ENCODE assay signal across 8 mouse cellular contexts in genomic region chr8:106936478-106937051, GRCm38 (mm10). TPM values are rescaled to one million over a fixed set of nuclear protein-coding genes. Genes with fewer than 3 reads are reported as not detected.
A peak's percentile ranks its signal among the peaks of the same experiment; 100 is the strongest.
DNase-seq lines count a peak whose midpoint lies in the region; ATAC-seq and TF ChIP-seq lines count a peak whose summit lies in the region.

No protein-coding gene starts in this region.

- H3K4me1 ChIP-seq in forebrain, embryonic 14.5 days (ENCODE audit: control insufficient read depth, insufficient read depth, low read length) = peaks cover 15% of the 10 kb centered on the region
- 0 out of 2 replicates have a peak, but pooled peaks cover 9% of the 10 kb centered on the region for H3K4me1 ChIP-seq in hindbrain, postnatal 0 days (ENCODE audit: insufficient read depth, low read length)
- H3K4me1 ChIP-seq in limb, embryonic 10.5 days = peaks cover 54% of the 10 kb centered on the region
- peaks cover 31% of the 10 kb centered on the region for H3K4me1 ChIP-seq in midbrain, embryonic 10.5 days
- H3K4me1 ChIP-seq in stomach, embryonic 14.5 days (ENCODE audit: control insufficient read depth, insufficient read depth, low read length) = peaks cover 14% of the 10 kb centered on the region; the same call in 1 of the 2 replicates

- peak overlapping the region; percentile 80 for H3K9ac ChIP-seq in forebrain, embryonic 14.5 days (ENCODE audit: low read length)
- H3K9ac ChIP-seq in hindbrain, postnatal 0 days (replicated peaks; ENCODE audit: low read length) = peak overlapping the region; percentile 86
- H3K9ac ChIP-seq in stomach, embryonic 14.5 days (replicated peaks; ENCODE audit: low read depth, low read length) = peak overlapping the region; percentile 93

- peak overlapping the region; percentile 73 for H3K4me3 ChIP-seq in forebrain, embryonic 14.5 days (ENCODE audit: low read depth, low read length)
- H3K4me3 ChIP-seq in hindbrain, postnatal 0 days (ENCODE audit: low read length) = peak overlapping the region; percentile 92
- peak overlapping the region; percentile 91 for H3K4me3 ChIP-seq in limb, embryonic 10.5 days
- H3K4me3 ChIP-seq in midbrain, embryonic 10.5 days = peak overlapping the region; percentile 88
- peak overlapping the region; percentile 94 for H3K4me3 ChIP-seq in stomach, embryonic 14.5 days (ENCODE audit: low read depth, low read length)

- under 1% methylated on average over 26 of the region's 26 CpGs for WGBS in forebrain, embryonic 14.5 days
- WGBS in hindbrain, postnatal 0 days = 1% methylated on average over 26 of the region's 26 CpGs
- WGBS in limb, embryonic 10.5 days = 2% methylated on average over 26 of the region's 26 CpGs
- WGBS in midbrain, embryonic 10.5 days = 2% methylated on average over 26 of the region's 26 CpGs
- WGBS in stomach, embryonic 14.5 days = under 1% methylated on average over 26 of the region's 26 CpGs

- ATAC-seq in cerebellum, adult (ENCODE audit: insufficient number of reproducible peaks, low FRiP score, low TSS enrichment) = peak; percentile 15; the same call in 1 of the 2 replicates
- peak; percentile 55 for ATAC-seq in forebrain, embryonic 14.5 days
- 0 out of 2 replicates have a peak, but pooled peaks have one; percentile 10 for ATAC-seq in hindbrain, postnatal 0 days
- peak; percentile 28; the same call in 1 of the 2 replicates for ATAC-seq in stomach, embryonic 14.5 days (ENCODE audit: insufficient number of reproducible peaks, insufficient read depth, low FRiP score, low read depth)

- H3K27ac ChIP-seq in forebrain, embryonic 14.5 days (ENCODE audit: low read depth, low read length) = peak overlapping the region; percentile 85; the same call in 1 of the 2 replicates
- peak overlapping the region; percentile 84 for H3K27ac ChIP-seq in hindbrain, postnatal 0 days
- H3K27ac ChIP-seq in limb, embryonic 10.5 days = peak overlapping the region; percentile 96
- H3K27ac ChIP-seq in midbrain, embryonic 10.5 days (replicated peaks) = peak overlapping the region; percentile 94
- H3K27ac ChIP-seq in stomach, embryonic 14.5 days (ENCODE audit: low read length) = peak overlapping the region; percentile 92

- H3K36me3 ChIP-seq in forebrain, embryonic 14.5 days (ENCODE audit: control insufficient read depth, insufficient read depth, low read length) = no peaks in the 10 kb centered on the region
- no peaks in the 10 kb centered on the region for H3K36me3 ChIP-seq in hindbrain, postnatal 0 days (ENCODE audit: insufficient read depth, low read length)
- H3K36me3 ChIP-seq in limb, embryonic 10.5 days = peaks cover 9% of the 10 kb centered on the region; the same call in 1 of the 2 replicates
- no peaks in the 10 kb centered on the region for H3K36me3 ChIP-seq in midbrain, embryonic 10.5 days
- no peaks in the 10 kb centered on the region for H3K36me3 ChIP-seq in stomach, embryonic 14.5 days (ENCODE audit: control insufficient read depth, insufficient read depth, low read length)

- peak; percentile 39 for DNase-seq in right cerebral cortex, adult 18-20 months
- DNase-seq in right cerebral cortex, postnatal 36 days (ENCODE audit: low spot score in 2 of 2) = no peak
- DNase-seq in forebrain, embryonic 14.5 days (ENCODE audit: low spot score) = peak; percentile 92
- DNase-seq in hindbrain, postnatal 0 days (ENCODE audit: low spot score) = peak; percentile 71
- no peak for DNase-seq in limb, embryonic 10.5 days (ENCODE audit: low spot score)
- DNase-seq in midbrain, embryonic 10.5 days (ENCODE audit: low spot score) = peak; percentile 58

- peaks cover 27% of the 10 kb centered on the region for H3K27me3 ChIP-seq in forebrain, embryonic 14.5 days (replicated peaks; ENCODE audit: control insufficient read depth, insufficient read depth, low read length)
- no peaks in the 10 kb centered on the region for H3K27me3 ChIP-seq in hindbrain, postnatal 0 days (ENCODE audit: insufficient read depth, low read length)
- no peaks in the 10 kb centered on the region for H3K27me3 ChIP-seq in limb, embryonic 10.5 days (ENCODE audit: low read depth, poor library complexity, severe bottlenecking)
- H3K27me3 ChIP-seq in midbrain, embryonic 10.5 days (ENCODE audit: low read depth, poor library complexity, severe bottlenecking) = peaks cover 29% of the 10 kb centered on the region
- H3K27me3 ChIP-seq in stomach, embryonic 14.5 days (ENCODE audit: control insufficient read depth, insufficient read depth, low read length) = no peaks in the 10 kb centered on the region

- H3K9me3 ChIP-seq in forebrain, embryonic 14.5 days (replicated peaks; ENCODE audit: control insufficient read depth, low read length) = no peaks in the 10 kb centered on the region
- H3K9me3 ChIP-seq in hindbrain, postnatal 0 days (ENCODE audit: low read length) = no peaks in the 10 kb centered on the region
- no peaks in the 10 kb centered on the region for H3K9me3 ChIP-seq in limb, embryonic 10.5 days (replicated peaks)
- H3K9me3 ChIP-seq in midbrain, embryonic 10.5 days (replicated peaks) = no peaks in the 10 kb centered on the region
- H3K9me3 ChIP-seq in stomach, embryonic 14.5 days (ENCODE audit: control insufficient read depth, low read depth, low read length) = no peaks in the 10 kb centered on the region

- H3K4me2 ChIP-seq in forebrain, embryonic 14.5 days (ENCODE audit: low read length) = peak overlapping the region; percentile 95
- peak overlapping the region; percentile 72 for H3K4me2 ChIP-seq in hindbrain, postnatal 0 days (ENCODE audit: low read depth, low read length)
- H3K4me2 ChIP-seq in stomach, embryonic 14.5 days (replicated peaks; ENCODE audit: low read depth, low read length) = peak overlapping the region; percentile 94

- no peak for TF ChIP-seq CTCF in hindbrain, postnatal 0 days (IDR thresholded peaks at IDR 0.05; ENCODE audit: low read depth)

RNA-seq across cellular contexts. Expression of gene Sntb2, which starts 1.0 kb away (rescaled TPM):
- 2.3 and 2.9 TPM in 2 replicates for polyA plus RNA-seq in forebrain, embryonic 14.5 days (2014; fragmentation: Nextera tagmentation; extraction: Ambion mirVana)
- total RNA-seq in hindbrain, postnatal 0 days (2014; rRNA removed) = 7.3 and 8.7 TPM in 2 replicates
- 4.6 and 6.0 TPM in 2 replicates for polyA plus RNA-seq in hindbrain, postnatal 0 days (2015; fragmentation: Nextera tagmentation; extraction: Ambion mirVana)
- 15.8 and 15.9 TPM in 2 replicates for polyA plus RNA-seq in limb, embryonic 10.5 days (2016; fragmentation: Nextera tagmentation; extraction: Ambion mirVana)
- polyA plus RNA-seq in midbrain, embryonic 10.5 days (2016; fragmentation: Nextera tagmentation; extraction: Ambion mirVana) = 8.2 and 9.2 TPM in 2 replicates
- 21.6 and 26.9 TPM in 2 replicates for polyA plus RNA-seq in stomach, embryonic 14.5 days (2014; fragmentation: Nextera tagmentation; extraction: Ambion mirVana)

RNA-seq across cellular contexts. Expression of gene Utp4, which starts 43.1 kb away (rescaled TPM):
- polyA plus RNA-seq in forebrain, embryonic 14.5 days (2014; fragmentation: Nextera tagmentation; extraction: Ambion mirVana) = 52.7 and 55.2 TPM in 2 replicates
- total RNA-seq in hindbrain, postnatal 0 days (2014; rRNA removed) = 21.1 and 25.5 TPM in 2 replicates
- 28.7 and 29.5 TPM in 2 replicates for polyA plus RNA-seq in hindbrain, postnatal 0 days (2015; fragmentation: Nextera tagmentation; extraction: Ambion mirVana)
- 84.7 and 107 TPM in 2 replicates for polyA plus RNA-seq in limb, embryonic 10.5 days (2016; fragmentation: Nextera tagmentation; extraction: Ambion mirVana)
- polyA plus RNA-seq in midbrain, embryonic 10.5 days (2016; fragmentation: Nextera tagmentation; extraction: Ambion mirVana) = 77.6 and 93.7 TPM in 2 replicates
- polyA plus RNA-seq in stomach, embryonic 14.5 days (2014; fragmentation: Nextera tagmentation; extraction: Ambion mirVana) = 63.5 and 64.9 TPM in 2 replicates

Comparison
In these comparisons a context has a peak if more than half of its experiments do, and no peak if none do; other contexts are left out.
1. DNase-seq: peak in right cerebral cortex, adult 18-20 months (single experiment), forebrain, embryonic 14.5 days (single experiment), hindbrain, postnatal 0 days (single experiment) and midbrain, embryonic 10.5 days (single experiment); none in right cerebral cortex, postnatal 36 days (0 of 2) and limb, embryonic 10.5 days (single experiment).
2. Peak in every context shown above with its lines, with median percentiles within 50 percentile points of each other: ATAC-seq, H3K27ac ChIP-seq, H3K4me2 ChIP-seq, H3K4me3 ChIP-seq and H3K9ac ChIP-seq.